Mouse (Mus musculus): ENCODE results near the gene Vinac1. TPM values are rescaled to one million over a fixed set of nuclear protein-coding genes. Genes with fewer than 3 reads are reported as not detected.
"Not testable (repeated sequence)": the region's sequence is repeated elsewhere in the genome, so short reads cannot be mapped to it uniquely, and the experiment has no call there.

Vinac1 gene
- polyA plus RNA-seq, 1 experiment from 2014 or later = 0.23 TPM

GRCm38 (mm10) chr2:129008867-129009266, 39.1 kb downstream of the Vinac1 start:
- not testable (repeated sequence) for H3K9ac ChIP-seq (ENCODE audit: low read length); ATAC-seq (ENCODE audit: low read depth); H3K9me3 ChIP-seq (ENCODE audit: control insufficient read depth, low read length); H3K4me1 ChIP-seq (replicated peaks; ENCODE audit: control insufficient read depth, insufficient read depth, low read length); H3K27ac ChIP-seq (ENCODE audit: low read length); H3K36me3 ChIP-seq (ENCODE audit: control insufficient read depth, insufficient read depth, low read length); H3K4me2 ChIP-seq (ENCODE audit: low read depth, low read length); H3K4me3 ChIP-seq (ENCODE audit: low read length); H3K27me3 ChIP-seq (ENCODE audit: control insufficient read depth, insufficient read depth, low read depth, low read length)
- WGBS = 74% methylated on average over 2 of the region's 2 CpGs

DNA sequence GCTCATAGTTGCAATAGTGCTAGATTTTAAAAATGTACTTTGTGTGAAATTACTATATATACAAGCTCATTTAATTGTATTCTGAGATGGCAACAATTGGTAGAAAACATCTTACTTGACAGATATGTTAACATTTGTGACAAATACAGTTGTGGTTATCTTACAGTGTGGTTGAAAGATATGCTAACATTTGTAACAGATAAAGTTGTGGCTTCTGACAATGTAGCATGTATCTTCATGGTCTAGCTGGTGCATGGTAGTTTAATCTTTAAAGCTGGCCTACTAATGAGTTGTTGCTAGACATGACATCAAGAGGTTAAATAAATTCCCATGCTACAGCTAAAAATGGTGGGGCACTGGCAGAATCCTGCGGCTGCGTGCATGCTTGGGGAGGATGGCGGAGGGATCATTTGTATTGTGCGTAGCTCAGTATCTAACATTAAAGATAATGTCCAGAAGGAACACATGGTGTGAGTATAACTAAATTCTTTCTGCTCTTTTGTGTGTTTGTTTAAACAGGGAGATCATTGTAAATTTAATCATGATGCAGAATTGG, 41.7 kb downstream of the Vinac1 start:
- WGBS = 60% methylated on average over 4 of the region's 4 CpGs

GRCm38 (mm10) chr2:129004872-129005271, 43.1 kb downstream of the Vinac1 start:
- H3K27ac ChIP-seq (ENCODE audit: low read length) = no peak overlapping the region
- no peaks in the 10 kb centered on the region for H3K4me1 ChIP-seq (replicated peaks; ENCODE audit: control insufficient read depth, insufficient read depth, low read length)
- no peak overlapping the region for H3K4me3 ChIP-seq (ENCODE audit: low read length)

More for the DNA sequence above, 41.7 kb downstream of the Vinac1 start:
- Histone ChIP-seq H3K9ac (ENCODE audit: low read length) (no peak overlapping the region), H3K4me3 (ENCODE audit: low read length) (no peak overlapping the region), H3K36me3 (ENCODE audit: control insufficient read depth, insufficient read depth, low read length) (no peaks in the 10 kb centered on the region), H3K27ac (ENCODE audit: low read length) (no peak overlapping the region), H3K27me3 (ENCODE audit: control insufficient read depth, insufficient read depth, low read depth, low read length) (no peaks in the 10 kb centered on the region), H3K4me2 (ENCODE audit: low read depth, low read length) (no peak overlapping the region), H3K4me1 (replicated peaks; ENCODE audit: control insufficient read depth, insufficient read depth, low read length) (no peaks in the 10 kb centered on the region), H3K9me3 (ENCODE audit: control insufficient read depth, low read length) (no peaks in the 10 kb centered on the region)
- ATAC-seq (ENCODE audit: low read depth) = no peak

DNA sequence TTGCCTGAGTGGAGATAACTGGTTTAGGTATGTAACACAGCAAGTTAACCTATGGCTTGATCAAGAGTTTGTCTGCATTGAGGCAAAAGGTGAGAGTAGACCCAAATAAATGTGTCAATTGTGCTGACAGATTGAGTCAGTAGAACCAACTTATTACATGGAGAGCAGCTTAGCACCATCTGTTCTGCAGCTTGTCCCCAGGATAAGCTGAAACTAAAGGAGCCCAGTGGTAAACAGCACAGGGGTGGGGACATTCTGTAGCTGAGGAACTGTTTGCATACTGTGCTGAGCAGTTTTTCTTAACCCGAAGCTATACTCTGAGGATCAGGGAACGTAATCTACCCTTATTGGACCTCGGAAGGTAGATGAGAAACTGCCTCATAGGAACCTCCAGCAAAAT, 63.2 kb downstream of the Vinac1 start:
- H3K36me3 ChIP-seq (ENCODE audit: control insufficient read depth, insufficient read depth, low read length) = no peaks in the 10 kb centered on the region
- no peaks in the 10 kb centered on the region for H3K4me1 ChIP-seq (replicated peaks; ENCODE audit: control insufficient read depth, insufficient read depth, low read length)
- 79% methylated on average over 3 of the region's 3 CpGs for WGBS
- no peaks in the 10 kb centered on the region for H3K27me3 ChIP-seq (ENCODE audit: control insufficient read depth, insufficient read depth, low read depth, low read length)
- no peaks in the 10 kb centered on the region for H3K9me3 ChIP-seq (ENCODE audit: control insufficient read depth, low read length)
- no peak overlapping the region for H3K9ac ChIP-seq (ENCODE audit: low read length)
- H3K4me2 ChIP-seq (ENCODE audit: low read depth, low read length) = no peak overlapping the region
- no peak for ATAC-seq (ENCODE audit: low read depth)
- no peak overlapping the region for H3K4me3 ChIP-seq (ENCODE audit: low read length)
- H3K27ac ChIP-seq (ENCODE audit: low read length) = no peak overlapping the region

More at GRCm38 (mm10) chr2:129004872-129005271, 43.1 kb downstream of the Vinac1 start:
- H3K36me3 ChIP-seq (ENCODE audit: control insufficient read depth, insufficient read depth, low read length) = no peaks in the 10 kb centered on the region
- no peak overlapping the region for H3K9ac ChIP-seq (ENCODE audit: low read length)
- no peak overlapping the region for H3K4me2 ChIP-seq (ENCODE audit: low read depth, low read length)
- no peaks in the 10 kb centered on the region for H3K27me3 ChIP-seq (ENCODE audit: control insufficient read depth, insufficient read depth, low read depth, low read length)
- no peaks in the 10 kb centered on the region for H3K9me3 ChIP-seq (ENCODE audit: control insufficient read depth, low read length)
- ATAC-seq (ENCODE audit: low read depth) = no peak

- no peak for ATAC-seq (ENCODE audit: low read depth)
- Histone ChIP-seq H3K9ac (ENCODE audit: low read length) (no peak overlapping the region), H3K4me3 (ENCODE audit: low read length) (no peak overlapping the region), H3K27ac (ENCODE audit: low read length) (no peak overlapping the region), H3K4me1 (replicated peaks; ENCODE audit: control insufficient read depth, insufficient read depth, low read length) (no peaks in the 10 kb centered on the region), H3K36me3 (ENCODE audit: control insufficient read depth, insufficient read depth, low read length) (no peaks in the 10 kb centered on the region), H3K9me3 (ENCODE audit: control insufficient read depth, low read length) (no peaks in the 10 kb centered on the region), H3K4me2 (ENCODE audit: low read depth, low read length) (no peak overlapping the region), H3K27me3 (ENCODE audit: control insufficient read depth, insufficient read depth, low read depth, low read length) (no peaks in the 10 kb centered on the region)
- 50% methylated on average over 4 of the region's 4 CpGs for WGBS
Measured at GRCm38 (mm10) chr2:128975572-128975971, 72.4 kb downstream of the Vinac1 start.

Other genes starting within 250 kb of the Vinac1 start
- gene Tmem87b, start 230.1 kb downstream of the Vinac1 start, polyA plus RNA-seq (2015; fragmentation: Nextera tagmentation; extraction: Ambion mirVana) = 35.0 and 35.4 TPM in 2 replicates
- gene Fbln7, start 185.2 kb downstream of the Vinac1 start, polyA plus RNA-seq (2015; fragmentation: Nextera tagmentation; extraction: Ambion mirVana) = 7.9 and 8.0 TPM in 2 replicates
- 6.4 and 7.2 TPM in 2 replicates for gene Zc3h8, start 104.1 kb downstream of the Vinac1 start, polyA plus RNA-seq (2015; fragmentation: Nextera tagmentation; extraction: Ambion mirVana)
- 1.2 and 1.3 TPM in 2 replicates for gene Zc3h6, start 80.8 kb downstream of the Vinac1 start, polyA plus RNA-seq (2015; fragmentation: Nextera tagmentation; extraction: Ambion mirVana)
- 12.0 and 13.1 TPM in 2 replicates for gene Gm10762, start 80.4 kb downstream of the Vinac1 start, polyA plus RNA-seq (2015; fragmentation: Nextera tagmentation; extraction: Ambion mirVana)
- 11.8 and 12.2 TPM in 2 replicates for gene Ttl, start 17.8 kb upstream of the Vinac1 start, polyA plus RNA-seq (2015; fragmentation: Nextera tagmentation; extraction: Ambion mirVana)
- gene Polr1b, start 52.8 kb upstream of the Vinac1 start, polyA plus RNA-seq (2015; fragmentation: Nextera tagmentation; extraction: Ambion mirVana) = 20.2 and 22.4 TPM in 2 replicates
- gene Chchd5, start 81.5 kb upstream of the Vinac1 start, polyA plus RNA-seq (2015; fragmentation: Nextera tagmentation; extraction: Ambion mirVana) = 28.3 and 31.1 TPM in 2 replicates
- 20.1 and 24.4 TPM in 2 replicates for gene Slc20a1, start 150.6 kb upstream of the Vinac1 start, polyA plus RNA-seq (2015; fragmentation: Nextera tagmentation; extraction: Ambion mirVana)
- 50.8 and 64.0 TPM in 2 replicates for gene Ckap2l, start 249.0 kb upstream of the Vinac1 start, polyA plus RNA-seq (2015; fragmentation: Nextera tagmentation; extraction: Ambion mirVana)